Comparison of ENCODE assay signal across 8 mouse cellular contexts in the genomic region with DNA sequence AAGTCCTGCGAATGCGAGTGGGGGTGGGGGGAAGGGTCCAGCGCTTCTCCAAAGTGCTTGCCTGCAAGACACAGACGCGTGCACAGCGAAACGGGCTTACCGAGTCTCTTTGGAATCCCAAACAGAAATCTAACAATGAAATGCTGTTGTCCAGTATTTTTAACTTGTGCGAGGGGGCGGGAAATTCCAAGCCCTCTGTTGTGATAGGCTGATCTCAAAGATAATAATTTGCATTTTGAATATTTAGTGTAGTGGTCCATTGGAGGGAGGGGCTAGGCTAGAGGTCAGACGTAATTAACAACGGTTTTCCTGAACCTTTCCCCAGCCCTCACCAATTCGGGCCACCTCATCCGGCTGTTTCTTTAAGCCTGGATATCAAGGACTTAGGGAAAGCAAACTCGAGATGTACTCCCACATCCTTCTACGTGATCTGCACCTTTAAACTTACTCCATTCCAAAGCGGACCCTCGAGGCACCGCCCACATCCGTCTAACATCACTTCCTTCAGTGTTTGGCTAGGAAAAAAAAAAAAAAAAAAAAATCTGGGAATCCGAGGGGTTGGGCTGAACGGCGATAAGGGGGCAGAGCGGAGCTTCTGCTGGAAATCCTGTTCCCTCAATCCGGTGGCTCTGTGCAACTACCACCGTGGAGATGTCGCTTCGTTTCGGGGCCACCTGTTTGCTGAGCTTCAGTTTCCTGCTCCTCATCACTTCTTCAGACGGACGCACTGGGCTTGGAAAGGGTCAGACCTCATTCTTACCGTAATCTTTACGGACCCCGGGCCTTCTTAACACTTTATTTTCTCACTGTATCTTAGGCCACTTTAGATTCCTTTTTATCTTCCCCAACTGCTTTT. TPM values are rescaled to one million over a fixed set of nuclear protein-coding genes. Genes with fewer than 3 reads are reported as not detected.
A peak's percentile ranks its signal among the peaks of the same experiment; 100 is the strongest.
DNase-seq lines count a peak whose midpoint lies in the region; ATAC-seq and TF ChIP-seq lines count a peak whose summit lies in the region.

TSS of gene Txndc12 (plus strand) at position 487 of the 856 bp plus-strand sequence.

- H3K4me3 ChIP-seq in embryonic facial prominence, embryonic 14.5 days (ENCODE audit: low read depth, low read length) = peak within 1 kb of the TSS; percentile 85
- peak within 1 kb of the TSS; percentile 86 for H3K4me3 ChIP-seq in heart, adult 2 months
- peak within 1 kb of the TSS; percentile 89 for H3K4me3 ChIP-seq in limb, embryonic 13.5 days
- H3K4me3 ChIP-seq in midbrain, embryonic 16.5 days (ENCODE audit: low read depth, low read length) = peak within 1 kb of the TSS; percentile 57

- H3K27ac ChIP-seq in embryonic facial prominence, embryonic 14.5 days (replicated peaks; ENCODE audit: low read depth, low read length) = peak within 1 kb of the TSS; percentile 98
- peak within 1 kb of the TSS; percentile 96 for H3K27ac ChIP-seq in heart, adult 2 months
- H3K27ac ChIP-seq in limb, embryonic 13.5 days = peak within 1 kb of the TSS; percentile 99
- H3K27ac ChIP-seq in midbrain, embryonic 16.5 days (ENCODE audit: low read length) = peak within 1 kb of the TSS; percentile 93

- under 1% methylated on average over 34 of the region's 34 CpGs for WGBS in embryonic facial prominence, embryonic 14.5 days
- under 1% methylated on average over 34 of the region's 34 CpGs for WGBS in heart, adult 2 months
- WGBS in limb, embryonic 13.5 days = under 1% methylated on average over 34 of the region's 34 CpGs
- WGBS in midbrain, embryonic 16.5 days = under 1% methylated on average over 34 of the region's 34 CpGs

- H3K36me3 ChIP-seq in embryonic facial prominence, embryonic 14.5 days (ENCODE audit: control insufficient read depth, insufficient read depth, low read length) = peaks cover 9% of the 10 kb centered on the region; the same call in 1 of the 2 replicates
- peaks cover 26% of the 10 kb centered on the region for H3K36me3 ChIP-seq in heart, adult 2 months (ENCODE audit: control insufficient read depth, insufficient read depth, low read length)
- peaks cover 6% of the 10 kb centered on the region for H3K36me3 ChIP-seq in limb, embryonic 13.5 days
- H3K36me3 ChIP-seq in midbrain, embryonic 16.5 days (ENCODE audit: control insufficient read depth, insufficient read depth, low read length) = no peaks in the 10 kb centered on the region

- H3K27me3 ChIP-seq in embryonic facial prominence, embryonic 14.5 days (replicated peaks; ENCODE audit: control insufficient read depth, insufficient read depth, low read length) = no peaks in the 10 kb centered on the region
- no peaks in the 10 kb centered on the region for H3K27me3 ChIP-seq in heart, adult 2 months (ENCODE audit: control insufficient read depth, insufficient read depth, low read length)
- H3K27me3 ChIP-seq in limb, embryonic 13.5 days = no peaks in the 10 kb centered on the region
- H3K27me3 ChIP-seq in midbrain, embryonic 16.5 days (ENCODE audit: control insufficient read depth, insufficient read depth, low read depth, low read length) = no peaks in the 10 kb centered on the region

- H3K79me2 ChIP-seq in heart, adult 2 months (replicated peaks; ENCODE audit: control insufficient read depth, insufficient read depth, low read length) = no peaks in the 10 kb centered on the region; the same call in 1 of the 2 replicates

- intact Hi-C loops in heart, adult 2 months (cut with DNase I) = loop anchor here (5.0 kb wide), 1 partner anchor 217 kb away; the partner anchor contains the start of gene Cc2d1b

- TF ChIP-seq POLR2A in heart, adult 2 months (IDR thresholded peaks at IDR 0.05; ENCODE audit: insufficient read depth, low read depth, low read length) = peak; percentile 78

- DNase-seq in 416B (ENCODE audit: low read depth) = peak; percentile 96
- DNase-seq in adrenal gland, postnatal 4 days (ENCODE audit: low spot score in 2 of 2) = peak; percentile 31 to 70
- peak; percentile 98 for DNase-seq in embryonic facial prominence, embryonic 14.5 days (ENCODE audit: low spot score)
- DNase-seq in heart, adult 2 months = peak; percentile 87 to 91
- DNase-seq in kidney, adult 8-10 months = peak; percentile 91 to 94
- DNase-seq in spleen, postnatal 10 days (ENCODE audit: low spot score in 2 of 2) = peak; percentile 54 to 76

- peak within 1 kb of the TSS; percentile 99 for H3K9ac ChIP-seq in embryonic facial prominence, embryonic 14.5 days (ENCODE audit: low read depth, low read length)
- peak within 1 kb of the TSS; percentile 98 for H3K9ac ChIP-seq in heart, adult 2 months (ENCODE audit: low read depth, low read length)
- peak within 1 kb of the TSS; percentile 95 for H3K9ac ChIP-seq in limb, embryonic 13.5 days
- peak within 1 kb of the TSS; percentile 88 for H3K9ac ChIP-seq in midbrain, embryonic 16.5 days (ENCODE audit: low read depth, low read length)

- peaks cover 23% of the 10 kb centered on the region for H3K4me1 ChIP-seq in embryonic facial prominence, embryonic 14.5 days (ENCODE audit: control insufficient read depth, insufficient read depth, low read length)
- H3K4me1 ChIP-seq in heart, adult 2 months (ENCODE audit: control insufficient read depth, insufficient read depth, low read length) = peaks cover 6% of the 10 kb centered on the region
- peaks cover 41% of the 10 kb centered on the region for H3K4me1 ChIP-seq in limb, embryonic 13.5 days
- H3K4me1 ChIP-seq in midbrain, embryonic 16.5 days (ENCODE audit: control insufficient read depth, insufficient read depth, low read length) = peaks cover 36% of the 10 kb centered on the region

- H3K9me3 ChIP-seq in embryonic facial prominence, embryonic 14.5 days (ENCODE audit: control insufficient read depth, low read length) = no peaks in the 10 kb centered on the region
- H3K9me3 ChIP-seq in limb, embryonic 13.5 days = no peaks in the 10 kb centered on the region
- H3K9me3 ChIP-seq in midbrain, embryonic 16.5 days (replicated peaks; ENCODE audit: control insufficient read depth, low read length, poor library complexity, severe bottlenecking) = no peaks in the 10 kb centered on the region

- 0 out of 2 replicates have a peak, but pooled peaks have one; percentile 27 for TF ChIP-seq EP300 in heart, adult 2 months (IDR thresholded peaks at IDR 0.05; ENCODE audit: insufficient read depth, low read depth, low read length)

- peak within 1 kb of the TSS; percentile 65 for H3K4me2 ChIP-seq in embryonic facial prominence, embryonic 14.5 days (ENCODE audit: low read depth, low read length)
- peak within 1 kb of the TSS; percentile 83 for H3K4me2 ChIP-seq in limb, embryonic 13.5 days (replicated peaks)
- H3K4me2 ChIP-seq in midbrain, embryonic 16.5 days (ENCODE audit: low read length) = peak within 1 kb of the TSS; percentile 83

- 0 out of 2 replicates have a peak, but pooled peaks have one; percentile 18 for TF ChIP-seq CTCF in heart, adult 2 months (IDR thresholded peaks at IDR 0.05)

- peak; percentile 86 for ATAC-seq in embryonic facial prominence, embryonic 14.5 days (ENCODE audit: low read depth)
- peak; percentile 83 for ATAC-seq in limb, embryonic 13.5 days (ENCODE audit: low FRiP score, low read depth)
- ATAC-seq in midbrain, embryonic 16.5 days = peak; percentile 81

RNA-seq across cellular contexts. Expression of gene Txndc12, which starts in this region (rescaled TPM):
- 10 to 100 TPM; 81.4 to 82.4 TPM for total RNA-seq in adrenal gland, postnatal 4 days (2021)
- polyA plus RNA-seq in embryonic facial prominence, embryonic 14.5 days (2014; fragmentation: Nextera tagmentation; extraction: Ambion mirVana) = 103 and 107 TPM in 2 replicates
- 10 to 100 TPM; 29.2 to 30.0 TPM for total RNA-seq in heart, adult 2 months (2021)
- 15.7 and 23.4 TPM in 2 replicates for polyA plus RNA-seq in heart, adult 2 months (2012; rRNA removed)
- polyA plus RNA-seq in limb, embryonic 13.5 days (2015; fragmentation: Nextera tagmentation; extraction: Ambion mirVana) = 115 and 121 TPM in 2 replicates
- polyA plus RNA-seq in midbrain, embryonic 16.5 days (2015; fragmentation: Nextera tagmentation; extraction: Ambion mirVana) = 66.3 and 69.0 TPM in 2 replicates

Comparison
In these comparisons a context has a peak if more than half of its experiments do, and no peak if none do; other contexts are left out.
1. Peak in every context shown above with its lines: DNase-seq, ATAC-seq, H3K4me3 ChIP-seq and H3K27ac ChIP-seq.